Mouse (Mus musculus) liver, embryonic 14.5 days (tissue): ENCODE measurements around the gene Borcs6.

Experiments
- CTCF ChIP-seq: IDR thresholded peaks from 2 replicates; pipeline ENCODE4 v1.5.1; 2016; ENCODE audit warnings: antibody characterized with exemption, low read depth, control low read depth
- EP300 ChIP-seq: IDR thresholded peaks from 2 replicates; pipeline ENCODE4 v1.6.1; 2016; ENCODE audit warnings: antibody characterized with exemption, low read depth

GRCm38 (mm10) chr11:69101604-69102402 is 42.3 kb downstream of the Borcs6 start:
- TF ChIP-seq CTCF (no peak), EP300 (no peak)
